Mouse (Mus musculus) cerebellum, adult 2 months (tissue): ENCODE measurements around the gene Dnm3.

Source experiments
- CTCF ChIP-seq: fragments of 200-500 bp; IDR thresholded peaks from 2 replicates; pipeline ENCODE4 v1.5.1; 2011; ENCODE audit warnings: low read depth, mild to moderate bottlenecking, control low read depth, low read length, moderate library complexity, borderline replicate concordance; ENCODE audit not compliant: insufficient read depth
- POLR2A ChIP-seq: fragments of 200-500 bp; IDR thresholded peaks from 2 replicates; pipeline ENCODE4 v1.6.1; 2011; ENCODE audit warnings: low read length, control low read depth, borderline replicate concordance; ENCODE audit not compliant: insufficient read depth

DNA sequence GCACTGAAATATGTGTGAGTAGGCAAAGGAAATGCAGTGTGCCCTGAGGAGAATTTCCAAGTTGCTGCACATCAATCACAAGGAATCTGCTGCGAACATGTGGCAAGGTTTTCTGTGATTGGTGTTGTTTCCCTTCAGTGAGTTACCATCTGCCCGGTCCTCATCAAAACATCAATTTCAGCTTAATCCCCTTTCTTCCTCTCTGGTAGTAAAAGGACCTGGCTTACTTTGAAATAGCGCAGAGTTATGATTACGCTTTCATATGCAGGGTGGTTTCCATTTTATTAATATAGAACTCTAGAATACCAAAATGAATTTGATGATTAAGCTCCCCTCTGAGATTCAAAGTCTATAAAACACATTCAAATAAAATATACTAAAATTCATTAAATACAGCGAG, 324.7 kb downstream of the Dnm3 start:
- no peak for TF ChIP-seq CTCF
- TF ChIP-seq POLR2A, result no peak
